Mouse (Mus musculus): ENCODE measurements around the gene Nrf1.

DNA sequence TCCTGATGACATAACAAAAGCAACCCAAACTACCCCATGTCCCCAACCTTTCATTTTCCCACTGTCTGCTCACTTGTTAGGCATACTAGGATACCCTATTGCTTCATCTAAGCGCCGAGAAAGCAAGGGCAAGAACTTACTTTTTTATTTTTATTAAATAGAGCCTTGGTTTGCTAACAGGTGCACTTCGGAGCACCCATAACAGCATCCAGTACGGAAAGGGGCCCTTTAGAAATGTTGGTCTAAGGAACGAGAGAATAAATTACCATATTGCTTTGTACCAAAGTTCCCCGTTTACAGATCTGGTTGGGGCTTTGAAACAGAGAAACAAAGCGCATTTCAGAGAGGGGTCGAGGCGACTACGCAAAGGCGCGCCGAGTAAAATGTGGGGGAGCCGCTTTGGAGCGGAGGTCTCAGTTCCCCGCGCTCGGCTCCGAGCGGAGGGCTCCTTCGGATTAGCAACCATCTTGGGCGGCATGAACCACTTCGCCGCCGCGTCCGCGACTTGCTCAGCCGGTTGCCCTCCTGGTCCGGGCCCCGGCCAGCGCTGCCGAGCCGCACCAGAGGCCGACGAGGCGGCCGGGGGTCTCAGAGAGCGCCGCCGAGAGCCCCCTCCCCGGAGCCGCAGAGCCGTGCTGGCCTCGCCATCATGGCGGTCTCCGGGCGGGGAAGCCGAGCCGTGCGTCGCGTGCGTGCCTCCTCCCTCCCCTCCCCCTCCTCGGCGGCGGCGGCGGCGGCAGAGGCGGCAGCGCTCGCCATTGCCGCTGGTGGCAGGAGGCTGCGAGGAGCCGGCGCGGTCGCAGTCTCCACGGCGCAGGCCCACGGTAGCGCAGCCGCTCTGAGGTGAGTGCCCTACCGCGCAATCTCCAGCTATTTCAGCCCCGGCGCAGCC is at the start of gene Nrf1:
- no peak for TF ChIP-seq EP300 (IDR thresholded peaks at IDR 0.05; ENCODE audit: low read depth)
- TF ChIP-seq CTCF (IDR thresholded peaks at IDR 0.05; ENCODE audit: low read depth): peak; percentile 27
